Mouse (Mus musculus): ENCODE measurements around the gene Grid1. TPM values are rescaled to one million over a fixed set of nuclear protein-coding genes. Genes with fewer than 3 reads are reported as not detected.

The Grid1 gene
- total and polyA plus RNA-seq, 2 experiments from 2014 or later: 9.2 to 28.3 TPM

GRCm38 (mm10) chr14:34916315-34916714 is 96.4 kb downstream of the Grid1 start:
- no peak overlapping the region for H3K4me2 ChIP-seq (ENCODE audit: low read depth)
- H3K9ac ChIP-seq: no peak overlapping the region
- no peaks in the 10 kb centered on the region for H3K4me1 ChIP-seq (ENCODE audit: insufficient read depth)
- TF ChIP-seq CTCF (IDR thresholded peaks at IDR 0.05; ENCODE audit: low read depth): no peak
- H3K4me3 ChIP-seq (ENCODE audit: low read depth, low read length): no peak overlapping the region
- H3K9me3 ChIP-seq (ENCODE audit: low read length): no peaks in the 10 kb centered on the region
- no peak overlapping the region for H3K27ac ChIP-seq (ENCODE audit: low read depth, low read length)
- no peak for DNase-seq
- no peaks in the 10 kb centered on the region for H3K36me3 ChIP-seq (ENCODE audit: insufficient read depth)
- WGBS: 61% methylated on average over 6 of the region's 6 CpGs
- no peaks in the 10 kb centered on the region for H3K27me3 ChIP-seq (ENCODE audit: insufficient read depth, low read length)
- peak; percentile 67; the same call in 1 of the 2 replicates for ATAC-seq

DNA sequence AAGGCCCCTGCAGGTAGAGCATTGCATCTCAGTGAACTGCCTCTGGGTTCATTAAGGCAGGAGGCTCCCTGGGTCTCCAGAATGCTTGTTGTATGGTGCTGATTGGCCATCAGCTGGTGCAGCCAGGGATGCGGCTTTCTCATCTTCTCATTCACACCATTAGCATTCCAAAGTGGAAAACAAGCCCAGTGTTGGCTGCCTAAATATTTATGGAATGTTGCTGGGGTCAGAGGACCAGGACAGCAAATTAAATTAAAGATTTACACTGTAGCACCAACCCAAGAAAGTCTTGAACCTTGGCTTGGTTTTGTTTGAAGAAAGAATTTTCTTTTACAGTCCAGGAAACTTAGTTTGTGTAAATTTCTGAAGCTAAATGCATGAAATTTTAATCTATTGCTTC is 97.2 kb downstream of the Grid1 start:
- DNase-seq (no peak), ATAC-seq (no peak)
- Histone ChIP-seq H3K4me2 (ENCODE audit: low read depth) (no peak overlapping the region), H3K9me3 (ENCODE audit: low read length) (no peaks in the 10 kb centered on the region), H3K4me3 (ENCODE audit: low read depth, low read length) (no peak overlapping the region), H3K27me3 (ENCODE audit: insufficient read depth, low read length) (no peaks in the 10 kb centered on the region), H3K4me1 (ENCODE audit: insufficient read depth) (no peaks in the 10 kb centered on the region), H3K27ac (ENCODE audit: low read depth, low read length) (no peak overlapping the region), H3K9ac (no peak overlapping the region), H3K36me3 (ENCODE audit: insufficient read depth) (no peaks in the 10 kb centered on the region)
- WGBS: 58% methylated on average over 1 of the region's 1 CpGs
- TF ChIP-seq CTCF (IDR thresholded peaks at IDR 0.05; ENCODE audit: low read depth): no peak

- no peak for TF ChIP-seq CTCF (IDR thresholded peaks at IDR 0.05; ENCODE audit: low read depth)
- H3K4me1 ChIP-seq (ENCODE audit: insufficient read depth): no peaks in the 10 kb centered on the region
- no peak overlapping the region for H3K4me3 ChIP-seq (ENCODE audit: low read depth, low read length)
- DNase-seq (no peak), ATAC-seq (peak; percentile 48)
- no peak overlapping the region for H3K4me2 ChIP-seq (ENCODE audit: low read depth)
- H3K36me3 ChIP-seq (ENCODE audit: insufficient read depth): no peaks in the 10 kb centered on the region
- no peaks in the 10 kb centered on the region for H3K27me3 ChIP-seq (ENCODE audit: insufficient read depth, low read length)
- no peaks in the 10 kb centered on the region for H3K9me3 ChIP-seq (ENCODE audit: low read length)
- no peak overlapping the region for H3K9ac ChIP-seq
- H3K27ac ChIP-seq (ENCODE audit: low read depth, low read length): peak overlapping the region; percentile 17; the same call in 1 of the 2 replicates
- 32% methylated on average over 6 of the region's 6 CpGs for WGBS
Observed at GRCm38 (mm10) chr14:34919221-34919620, 99.3 kb downstream of the Grid1 start.

DNA sequence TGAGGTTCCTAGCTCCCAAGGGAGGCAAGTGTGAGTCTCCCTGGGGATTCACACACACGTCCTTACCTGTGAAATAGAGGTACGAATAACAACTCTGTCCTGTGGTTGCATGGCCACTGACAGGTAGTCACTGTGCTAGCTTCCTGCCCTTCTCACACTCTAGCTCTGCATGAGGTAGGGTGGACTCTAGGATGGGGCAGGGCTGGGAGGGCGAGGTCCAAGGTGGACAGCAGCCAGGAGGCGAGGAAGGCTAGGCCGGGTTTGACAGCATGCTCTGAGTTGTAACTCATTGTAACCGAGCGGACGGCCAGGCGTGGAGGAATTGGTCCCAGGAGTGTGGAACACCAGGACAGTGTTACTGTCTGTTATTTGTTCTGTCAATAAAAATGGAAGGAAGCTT is 101.4 kb downstream of the Grid1 start:
- H3K36me3 ChIP-seq (ENCODE audit: insufficient read depth): no peaks in the 10 kb centered on the region
- H3K9ac ChIP-seq: no peak overlapping the region
- ATAC-seq (no peak), DNase-seq (no peak)
- H3K4me2 ChIP-seq (ENCODE audit: low read depth): no peak overlapping the region
- WGBS: 84% methylated on average over 9 of the region's 9 CpGs
- no peak for TF ChIP-seq CTCF (IDR thresholded peaks at IDR 0.05; ENCODE audit: low read depth)
- no peaks in the 10 kb centered on the region for H3K4me1 ChIP-seq (ENCODE audit: insufficient read depth)
- no peak overlapping the region for H3K4me3 ChIP-seq (ENCODE audit: low read depth, low read length)
- no peaks in the 10 kb centered on the region for H3K9me3 ChIP-seq (ENCODE audit: low read length)
- no peaks in the 10 kb centered on the region for H3K27me3 ChIP-seq (ENCODE audit: insufficient read depth, low read length)
- H3K27ac ChIP-seq (ENCODE audit: low read depth, low read length): no peak overlapping the region

- H3K4me3 ChIP-seq (ENCODE audit: low read depth, low read length): no peak overlapping the region
- DNase-seq (no peak), ATAC-seq (no peak)
- no peak overlapping the region for H3K27ac ChIP-seq (ENCODE audit: low read depth, low read length)
- 68% methylated on average over 5 of the region's 5 CpGs for WGBS
- TF ChIP-seq CTCF (IDR thresholded peaks at IDR 0.05; ENCODE audit: low read depth): no peak
- no peaks in the 10 kb centered on the region for H3K9me3 ChIP-seq (ENCODE audit: low read length)
- no peaks in the 10 kb centered on the region for H3K36me3 ChIP-seq (ENCODE audit: insufficient read depth)
- no peak overlapping the region for H3K4me2 ChIP-seq (ENCODE audit: low read depth)
- H3K27me3 ChIP-seq (ENCODE audit: insufficient read depth, low read length): no peaks in the 10 kb centered on the region
- no peaks in the 10 kb centered on the region for H3K4me1 ChIP-seq (ENCODE audit: insufficient read depth)
- no peak overlapping the region for H3K9ac ChIP-seq
Observed at GRCm38 (mm10) chr14:34925021-34925420, 105.1 kb downstream of the Grid1 start.

DNA sequence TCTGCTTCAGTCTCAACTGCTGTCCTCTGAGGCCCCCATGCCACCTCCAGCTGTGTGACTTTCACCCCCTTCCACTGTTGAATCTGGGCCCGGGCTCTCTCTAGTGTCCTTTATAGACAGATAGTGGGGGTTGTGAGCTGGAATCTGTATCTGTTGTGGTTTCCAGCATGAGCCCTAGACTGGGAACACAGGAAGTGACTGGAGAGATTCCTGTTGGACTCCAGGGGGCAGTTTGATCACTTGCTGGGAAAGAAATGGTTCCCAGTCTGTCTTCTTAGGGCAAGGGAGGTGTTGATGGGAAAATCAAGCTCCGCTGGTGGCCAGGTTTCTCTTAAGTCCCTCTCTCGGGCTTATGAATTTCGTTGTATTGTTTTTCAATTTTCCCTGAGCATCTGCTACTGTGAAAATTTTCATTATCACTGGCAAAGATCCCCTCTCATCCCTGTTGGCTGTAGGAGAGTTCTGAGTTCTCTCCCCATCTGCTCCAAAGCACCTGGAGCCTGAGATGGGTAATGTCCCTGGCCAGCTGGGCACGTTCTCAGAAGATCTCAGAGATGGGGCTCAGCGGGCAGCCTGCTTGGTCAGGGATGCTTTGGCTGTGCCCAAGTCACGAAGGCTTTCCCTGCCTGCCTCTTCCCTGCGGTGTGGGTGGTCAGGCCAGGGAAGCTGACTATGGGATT is 110.3 kb downstream of the Grid1 start:
- H3K36me3 ChIP-seq (ENCODE audit: insufficient read depth): no peaks in the 10 kb centered on the region
- H3K9ac ChIP-seq: no peak overlapping the region
- no peak overlapping the region for H3K4me2 ChIP-seq (ENCODE audit: low read depth)
- TF ChIP-seq CTCF (IDR thresholded peaks at IDR 0.05; ENCODE audit: low read depth): peak; percentile 13; the same call in 1 of the 2 replicates
- no peaks in the 10 kb centered on the region for H3K4me1 ChIP-seq (ENCODE audit: insufficient read depth)
- WGBS: 68% methylated on average over 8 of the region's 8 CpGs
- H3K9me3 ChIP-seq (ENCODE audit: low read length): no peaks in the 10 kb centered on the region
- no peak for DNase-seq
- ATAC-seq: no peak
- no peak overlapping the region for H3K27ac ChIP-seq (ENCODE audit: low read depth, low read length)
- no peak overlapping the region for H3K4me3 ChIP-seq (ENCODE audit: low read depth, low read length)
- H3K27me3 ChIP-seq (ENCODE audit: insufficient read depth, low read length): no peaks in the 10 kb centered on the region

DNA sequence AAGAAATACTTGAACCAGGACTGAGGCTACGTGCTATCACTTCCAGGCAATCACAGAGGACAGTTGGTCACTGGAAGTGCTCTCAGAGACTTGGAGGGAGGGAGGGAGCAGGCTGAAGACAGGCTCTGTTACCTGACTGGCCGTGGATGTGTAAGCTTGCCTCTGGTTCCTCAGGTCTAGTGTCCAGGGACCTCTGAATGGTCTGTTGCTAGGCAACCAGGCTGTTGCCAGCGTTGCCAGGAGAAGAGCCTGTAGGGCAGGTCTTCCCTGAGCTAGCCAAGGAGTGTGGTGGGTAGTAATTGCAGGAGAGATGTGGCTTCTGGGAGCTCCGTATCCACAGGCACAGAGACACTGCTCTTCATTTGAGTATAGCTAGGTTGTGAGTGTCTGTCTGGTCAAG is 113.3 kb downstream of the Grid1 start:
- TF ChIP-seq CTCF (IDR thresholded peaks at IDR 0.05; ENCODE audit: low read depth): no peak
- 28% methylated on average over 4 of the region's 4 CpGs for WGBS
- Histone ChIP-seq H3K9me3 (ENCODE audit: low read length) (no peaks in the 10 kb centered on the region), H3K9ac (no peak overlapping the region), H3K36me3 (ENCODE audit: insufficient read depth) (no peaks in the 10 kb centered on the region), H3K27me3 (ENCODE audit: insufficient read depth, low read length) (no peaks in the 10 kb centered on the region), H3K27ac (ENCODE audit: low read depth, low read length) (no peak overlapping the region), H3K4me2 (ENCODE audit: low read depth) (no peak overlapping the region), H3K4me1 (ENCODE audit: insufficient read depth) (no peaks in the 10 kb centered on the region), H3K4me3 (ENCODE audit: low read depth, low read length) (no peak overlapping the region)
- ATAC-seq (peak; percentile 28; the same call in 1 of the 2 replicates), DNase-seq (no peak)
